Comparison of ENCODE assay signal across 13 mouse cellular contexts in genomic region chr4:94360810-94361527, GRCm38 (mm10).
DNase-seq lines count a peak whose midpoint lies in the region; ATAC-seq lines count a peak whose summit lies in the region.
"Had no signal": no experiment of that assay in that cellular context is flagged by ENCODE, and none has a peak within 500 bp of the region (broad histone marks: within the 10 kb centered on the region; RNA-seq: fewer than 3 reads in every experiment).

No protein-coding gene starts in this region.

- no peaks in the 10 kb centered on the region for H3K36me3 ChIP-seq in hindbrain, embryonic 12.5 days
- no peaks in the 10 kb centered on the region for H3K36me3 ChIP-seq in midbrain, embryonic 16.5 days (ENCODE audit: control insufficient read depth, insufficient read depth, low read length)
- H3K36me3 ChIP-seq: heart, embryonic 12.5 days; intestine, embryonic 15.5 days had no signal

- 0 out of 2 replicates have a peak overlapping the region, but pooled peaks have one; percentile 6 for H3K4me2 ChIP-seq in hindbrain, embryonic 12.5 days (replicated peaks)
- H3K4me2 ChIP-seq in midbrain, embryonic 16.5 days (ENCODE audit: low read length): peak overlapping the region; percentile 40
- H3K4me2 ChIP-seq: heart, embryonic 12.5 days; intestine, embryonic 15.5 days had no signal

- H3K4me3 ChIP-seq in hindbrain, embryonic 12.5 days: no peak overlapping the region
- H3K4me3 ChIP-seq in midbrain, embryonic 16.5 days (ENCODE audit: low read depth, low read length): no peak overlapping the region
- H3K4me3 ChIP-seq: heart, embryonic 12.5 days; intestine, embryonic 15.5 days; left cerebral cortex, adult 2 months had no signal

- no peaks in the 10 kb centered on the region for H3K27me3 ChIP-seq in hindbrain, embryonic 12.5 days
- H3K27me3 ChIP-seq in midbrain, embryonic 16.5 days (ENCODE audit: control insufficient read depth, insufficient read depth, low read depth, low read length): no peaks in the 10 kb centered on the region
- H3K27me3 ChIP-seq: heart, embryonic 12.5 days; intestine, embryonic 15.5 days had no signal

- ATAC-seq in hindbrain, embryonic 12.5 days (ENCODE audit: low FRiP score): peak; percentile 89
- peak; percentile 91 for ATAC-seq in midbrain, embryonic 16.5 days
- ATAC-seq in erythroblast, adult 5-6 weeks (replicated peaks; ENCODE audit: low FRiP score, poor library complexity, severe bottlenecking): no peak
- ATAC-seq: intestine, embryonic 15.5 days had no signal

- no peak overlapping the region for H3K27ac ChIP-seq in hindbrain, embryonic 12.5 days
- H3K27ac ChIP-seq in midbrain, embryonic 16.5 days (ENCODE audit: low read length): no peak overlapping the region; the same call in 1 of the 2 replicates
- H3K27ac ChIP-seq: intestine, embryonic 15.5 days; left cerebral cortex, adult 2 months; stomach, postnatal 0 days had no signal

- WGBS in hindbrain, embryonic 12.5 days: 59% methylated on average over 13 of the region's 13 CpGs
- 26% methylated on average over 13 of the region's 13 CpGs for WGBS in midbrain, embryonic 16.5 days

- peak; percentile 28 for DNase-seq in embryo, embryonic 11 days
- no peak for DNase-seq in embryo, embryonic 9.5 days (ENCODE audit: extremely low spot score)
- peak; percentile 1 for DNase-seq in ZHBTc4 (ENCODE audit: low read depth, low spot score)
- no peak for DNase-seq in layer of hippocampus, postnatal 10 days (ENCODE audit: low spot score in 2 of 2)
- DNase-seq in heart, adult 18-20 months: no peak
- DNase-seq: liver had no signal

- H3K9ac ChIP-seq in hindbrain, embryonic 12.5 days: no peak overlapping the region
- no peak overlapping the region for H3K9ac ChIP-seq in midbrain, embryonic 16.5 days (ENCODE audit: low read depth, low read length)
- H3K9ac ChIP-seq: heart, embryonic 12.5 days; intestine, embryonic 15.5 days had no signal

- H3K9me3 ChIP-seq in hindbrain, embryonic 12.5 days (replicated peaks): no peaks in the 10 kb centered on the region
- H3K9me3 ChIP-seq in midbrain, embryonic 16.5 days (replicated peaks; ENCODE audit: control insufficient read depth, low read length, poor library complexity, severe bottlenecking): no peaks in the 10 kb centered on the region; the same call in 1 of the 2 replicates
- H3K9me3 ChIP-seq: heart, embryonic 12.5 days; intestine, embryonic 15.5 days had no signal

- H3K4me1 ChIP-seq in hindbrain, embryonic 12.5 days: 0 out of 2 replicates have a peak, but pooled peaks cover 6% of the 10 kb centered on the region
- peaks cover 7% of the 10 kb centered on the region; the same call in 1 of the 2 replicates for H3K4me1 ChIP-seq in midbrain, embryonic 16.5 days (ENCODE audit: control insufficient read depth, insufficient read depth, low read length)
- H3K4me1 ChIP-seq: heart, embryonic 12.5 days; intestine, embryonic 15.5 days had no signal

Comparison
In these comparisons a context has a peak if more than half of its experiments do, and no peak if none do; other contexts are left out.
1. DNase-seq: peak in embryo, embryonic 11 days (single experiment) and ZHBTc4 (single experiment); none in embryo, embryonic 9.5 days (single experiment), layer of hippocampus, postnatal 10 days (0 of 2) and heart, adult 18-20 months (0 of 2).